Mouse (Mus musculus) kidney, postnatal 14 days (tissue): ENCODE measurements around the gene Hist1h2bf.
"Not testable (repeated sequence)": the region's sequence is repeated elsewhere in the genome, so short reads cannot be mapped to it uniquely, and the experiment has no call there.

Experiments
- DNase-seq: peaks from one replicate; pipeline ENCODE4 v3.0.0; 2022; ENCODE audit warnings: mixed read lengths

Gene Hist1h2bf

DNA sequence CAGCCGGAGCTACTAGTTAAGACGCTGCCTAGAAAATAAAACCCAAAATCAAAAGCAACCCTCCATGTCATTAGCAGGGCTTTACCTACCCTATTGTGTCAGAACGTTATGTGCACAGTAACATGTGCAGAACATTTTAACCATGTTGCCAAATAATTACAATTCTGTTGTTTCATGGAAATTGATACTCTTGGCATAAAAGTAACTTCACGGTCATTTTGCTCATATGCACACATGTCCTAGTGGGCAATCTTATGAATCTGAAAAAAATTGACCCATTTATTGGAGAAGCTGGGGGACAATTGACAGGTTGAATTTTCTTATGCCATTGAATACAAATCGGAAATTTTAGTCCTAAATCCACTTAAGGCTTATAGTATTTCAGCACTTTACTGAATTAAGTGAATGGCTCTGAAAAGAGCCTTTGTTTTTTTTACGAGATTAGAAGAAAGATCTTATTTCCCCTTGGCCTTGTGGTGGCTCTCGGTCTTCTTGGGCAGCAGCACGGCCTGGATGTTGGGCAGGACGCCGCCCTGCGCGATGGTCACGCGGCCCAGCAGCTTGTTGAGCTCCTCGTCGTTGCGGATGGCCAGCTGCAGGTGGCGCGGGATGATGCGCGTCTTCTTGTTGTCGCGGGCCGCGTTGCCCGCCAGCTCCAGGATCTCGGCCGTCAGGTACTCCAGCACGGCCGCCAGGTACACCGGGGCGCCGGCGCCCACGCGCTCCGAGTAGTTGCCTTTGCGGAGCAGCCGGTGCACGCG, 3.6 kb downstream of the Hist1h2bf start:
- DNase-seq, result not testable (repeated sequence)

DNA sequence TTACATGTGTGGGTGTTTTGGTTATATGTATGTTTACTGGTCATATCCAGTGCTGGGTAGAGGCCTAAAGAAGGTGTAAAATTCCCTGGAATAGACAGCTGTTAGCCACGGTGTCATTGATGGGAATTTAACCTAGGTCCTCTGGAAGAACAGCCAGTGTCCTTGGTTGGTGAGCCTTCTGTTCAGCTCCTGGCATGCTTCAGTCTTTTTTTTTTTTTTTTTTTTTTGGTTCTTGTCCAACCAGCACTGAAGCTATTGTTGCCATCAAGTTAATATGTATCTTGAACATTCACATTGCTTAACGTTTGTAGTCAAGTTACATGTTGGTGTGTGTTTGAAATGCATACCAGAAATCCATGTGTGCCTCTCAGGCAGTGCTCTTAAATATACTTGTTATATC, 9.5 kb downstream of the Hist1h2bf start:
- DNase-seq, result no peak

DNA sequence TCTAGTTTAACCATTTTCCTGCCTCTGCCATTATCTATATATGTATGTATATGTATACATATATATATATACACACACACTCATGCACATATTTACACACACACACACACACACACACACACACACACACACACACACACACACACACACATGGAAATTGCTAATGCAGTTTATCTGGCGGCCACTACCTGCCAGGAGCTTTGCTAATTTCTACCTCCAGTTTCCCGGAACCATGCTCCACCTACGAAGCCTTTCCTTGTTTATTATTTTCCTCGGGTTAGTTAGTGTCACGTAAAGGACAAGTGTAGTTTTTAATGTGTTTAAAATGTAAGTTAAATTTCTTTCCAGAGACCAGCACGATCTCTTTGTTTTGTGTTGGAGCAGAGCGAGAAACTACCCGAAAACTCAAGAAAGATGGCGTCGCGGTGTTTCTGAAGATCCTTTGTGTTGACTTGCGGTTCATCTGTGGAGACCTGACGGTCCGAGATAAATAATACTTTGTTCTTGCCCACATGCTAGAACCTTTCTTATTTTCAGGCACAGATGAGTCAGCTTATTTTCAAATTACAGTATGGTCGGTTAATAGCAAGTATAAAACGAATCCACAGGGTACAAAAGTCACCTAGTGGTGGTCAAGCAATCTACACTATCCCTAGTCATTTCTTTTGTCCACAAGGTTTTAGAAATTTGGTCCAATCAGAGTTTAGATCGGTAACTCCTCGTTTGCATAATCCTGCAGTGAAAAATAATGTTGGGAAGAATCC, 11.1 kb downstream of the Hist1h2bf start:
- peak; percentile 58 for DNase-seq

DNA sequence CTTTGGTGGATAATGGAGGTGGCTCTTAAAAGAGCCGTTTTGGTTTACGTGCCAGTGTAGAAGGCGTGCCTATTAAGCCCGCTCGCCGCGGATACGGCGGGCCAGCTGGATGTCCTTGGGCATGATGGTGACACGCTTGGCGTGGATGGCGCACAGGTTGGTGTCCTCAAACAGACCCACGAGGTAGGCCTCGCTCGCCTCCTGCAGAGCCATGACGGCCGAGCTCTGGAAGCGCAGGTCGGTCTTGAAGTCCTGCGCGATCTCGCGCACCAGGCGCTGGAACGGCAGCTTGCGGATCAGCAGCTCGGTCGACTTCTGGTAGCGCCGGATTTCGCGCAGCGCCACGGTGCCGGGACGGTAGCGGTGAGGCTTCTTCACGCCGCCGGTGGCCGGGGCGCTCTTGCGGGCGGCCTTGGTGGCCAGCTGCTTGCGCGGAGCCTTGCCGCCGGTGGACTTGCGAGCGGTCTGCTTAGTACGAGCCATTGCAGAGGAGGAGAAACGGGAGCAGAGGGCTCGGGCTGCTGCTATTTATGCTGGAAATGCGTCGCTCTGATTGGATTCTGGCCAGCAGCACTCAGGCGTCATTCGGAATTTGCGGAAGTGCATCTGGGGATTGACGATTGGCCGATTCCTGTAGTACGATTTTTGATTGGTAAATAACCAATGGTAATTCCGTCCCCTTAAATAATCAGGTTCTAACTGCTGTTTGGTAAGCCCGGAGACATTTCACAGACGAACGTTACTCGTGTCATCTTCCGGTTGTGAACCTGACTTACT, 11.9 kb downstream of the Hist1h2bf start, which contains the start of gene Hist1h3e:
TSS of gene Hist1h3e (minus strand) at position 487 of the 777 bp plus-strand sequence.
- peak; percentile 95 for DNase-seq

DNA sequence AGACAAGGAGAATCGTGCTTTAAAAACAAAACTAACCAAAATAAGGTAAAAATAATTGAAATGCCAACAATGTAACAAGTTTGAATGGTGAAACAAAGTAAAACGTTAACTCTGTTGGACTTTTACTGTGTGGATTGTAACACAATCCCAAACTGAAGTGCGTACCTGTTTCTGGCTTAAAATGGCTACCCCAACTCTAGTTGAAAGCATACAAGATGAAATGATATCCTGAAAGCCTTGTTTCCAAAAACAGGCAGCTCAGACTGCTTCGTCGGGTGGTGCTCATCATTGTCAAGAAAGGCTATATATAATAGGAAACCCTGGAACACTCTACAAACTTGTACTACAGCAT, 12.5 kb downstream of the Hist1h2bf start:
- not testable (repeated sequence) for DNase-seq

DNA sequence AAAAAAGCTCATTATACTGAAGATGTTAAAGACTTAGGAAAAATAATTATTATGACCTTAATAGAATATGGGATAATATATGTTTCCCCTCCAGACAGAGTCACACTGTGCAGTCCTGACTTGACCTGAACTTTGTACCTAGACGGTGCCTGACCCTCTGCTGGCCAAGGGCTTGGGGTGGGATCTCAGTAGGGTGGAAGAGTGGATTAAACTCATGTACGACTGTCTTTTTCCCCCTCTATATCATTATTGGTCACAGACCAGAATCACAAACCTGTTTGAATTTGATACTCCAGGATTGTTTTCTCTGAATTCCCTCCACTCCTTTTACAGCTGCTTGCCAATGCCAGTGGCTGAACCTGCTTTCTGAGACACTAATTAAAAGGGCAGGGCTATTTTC, 13.3 kb downstream of the Hist1h2bf start:
- not testable (repeated sequence) for DNase-seq

DNA sequence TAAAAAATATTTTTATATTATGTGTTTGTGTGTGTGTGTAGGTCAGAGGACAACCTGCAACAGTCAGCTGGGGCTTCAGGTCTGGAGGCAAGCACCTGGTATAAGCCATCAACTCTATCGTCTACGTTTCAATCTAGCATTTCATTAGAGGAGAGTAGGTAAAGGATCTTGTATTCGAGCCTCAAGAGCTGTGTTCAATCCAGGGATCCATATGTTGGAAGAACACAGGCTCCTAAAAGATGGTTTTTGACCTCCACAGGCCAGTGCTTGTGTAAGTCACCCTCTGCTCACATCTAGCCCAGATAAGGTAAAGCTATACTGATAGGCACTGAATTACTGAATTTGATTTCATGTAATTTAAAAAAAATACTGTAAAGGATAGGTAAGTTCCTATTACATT, 17.1 kb downstream of the Hist1h2bf start:
- DNase-seq, result no peak

DNA sequence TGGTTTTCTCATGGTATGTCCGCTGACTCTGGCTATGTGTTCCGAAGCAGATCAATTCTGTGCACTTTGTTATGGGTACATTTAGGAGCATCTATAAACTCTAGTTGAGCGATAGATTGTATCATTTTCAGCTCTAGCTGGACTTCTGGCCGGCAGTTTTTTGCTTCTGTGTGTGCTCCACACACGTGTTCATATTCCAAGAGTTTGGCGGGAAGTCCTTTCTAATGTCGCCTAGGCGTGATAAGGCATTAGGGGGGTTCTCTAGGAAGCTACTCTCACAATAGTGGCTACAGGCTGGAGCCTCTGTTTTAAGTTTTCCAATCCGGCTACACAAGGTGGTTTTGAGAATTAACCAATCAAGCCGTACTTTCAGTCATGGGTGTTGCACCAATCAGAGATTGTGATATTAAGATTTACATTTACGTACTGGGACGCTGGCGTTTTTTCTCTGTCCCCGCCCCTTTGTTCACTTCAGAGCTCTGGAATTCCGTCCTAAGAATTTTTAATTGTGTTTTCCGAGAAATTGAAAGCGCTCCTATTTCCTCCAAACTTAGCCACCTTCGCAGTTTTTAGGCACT, 18.1 kb downstream of the Hist1h2bf start:
- peak; percentile 89 for DNase-seq

DNA sequence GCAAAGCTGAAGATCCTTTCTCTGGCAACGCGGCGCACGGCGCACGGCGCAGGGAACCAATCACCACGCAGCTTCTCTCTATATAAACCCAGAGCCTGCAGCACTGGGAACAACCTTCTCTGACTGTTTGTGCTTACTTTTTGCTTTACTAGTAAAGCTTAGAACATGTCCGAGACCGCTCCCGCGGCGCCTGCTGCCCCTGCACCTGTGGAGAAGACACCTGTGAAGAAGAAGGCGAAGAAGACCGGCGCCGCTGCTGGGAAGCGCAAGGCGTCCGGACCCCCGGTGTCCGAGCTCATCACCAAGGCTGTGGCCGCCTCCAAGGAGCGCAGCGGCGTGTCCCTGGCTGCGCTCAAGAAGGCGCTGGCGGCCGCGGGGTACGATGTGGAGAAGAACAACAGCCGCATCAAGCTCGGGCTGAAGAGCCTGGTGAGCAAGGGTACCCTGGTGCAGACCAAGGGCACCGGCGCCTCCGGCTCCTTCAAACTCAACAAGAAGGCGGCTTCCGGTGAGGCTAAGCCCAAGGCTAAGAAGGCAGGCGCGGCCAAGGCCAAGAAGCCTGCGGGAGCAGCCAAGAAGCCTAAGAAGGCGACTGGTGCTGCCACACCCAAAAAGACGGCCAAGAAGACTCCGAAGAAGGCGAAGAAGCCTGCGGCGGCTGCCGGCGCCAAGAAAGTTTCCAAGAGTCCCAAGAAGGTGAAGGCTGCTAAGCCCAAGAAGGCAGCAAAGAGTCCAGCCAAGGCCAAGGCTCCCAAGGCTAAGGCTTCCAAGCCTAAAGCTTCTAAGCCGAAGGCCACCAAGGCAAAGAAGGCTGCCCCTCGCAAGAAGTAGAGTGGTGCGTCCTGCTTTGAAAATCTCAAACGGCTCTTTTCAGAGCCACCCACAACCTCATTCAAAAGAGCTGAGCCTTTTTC, 18.8 kb downstream of the Hist1h2bf start:
- DNase-seq, result peak; percentile 82

DNA sequence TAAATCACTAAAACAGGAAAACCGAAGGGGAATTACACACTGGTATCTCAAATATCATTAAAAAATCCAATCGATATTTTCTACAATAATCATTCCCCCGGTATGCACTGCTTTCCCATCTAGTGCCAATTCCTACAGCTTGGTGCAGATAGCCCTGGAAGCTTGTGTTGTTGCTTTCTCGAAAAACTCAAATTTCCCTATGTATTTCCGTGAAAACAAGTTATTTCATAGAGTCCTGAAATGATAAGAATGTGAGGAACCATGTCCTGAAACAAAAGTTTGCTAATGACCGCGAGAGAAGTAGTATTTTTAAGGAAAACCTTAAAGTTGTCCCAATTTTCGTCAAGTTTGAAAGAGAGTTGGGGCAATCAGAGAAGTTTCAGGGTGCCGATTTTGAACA, 19.6 kb downstream of the Hist1h2bf start:
- no peak for DNase-seq

DNA sequence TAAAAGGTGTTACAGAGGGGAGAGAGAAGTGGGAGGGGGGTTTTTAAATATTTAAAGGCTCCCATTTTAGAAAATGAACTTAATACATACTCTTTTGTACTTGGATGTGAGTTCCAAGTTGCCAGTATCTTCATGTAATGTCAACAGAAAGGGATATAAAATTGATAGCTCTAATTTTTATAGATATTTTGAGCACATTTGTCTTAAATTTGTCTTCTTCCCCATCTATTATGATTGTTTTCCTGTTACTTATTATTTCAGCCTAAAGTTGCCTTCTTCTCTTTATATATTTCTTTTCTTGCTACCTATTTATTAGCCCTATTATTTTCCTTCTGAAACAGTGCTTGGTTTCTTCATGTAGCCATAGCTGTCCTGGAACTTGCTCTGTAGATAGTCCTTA, 21.0 kb downstream of the Hist1h2bf start, which contains the start of gene Hist1h1d:
TSS of gene Hist1h1d (plus strand) at position 301 of the 400 bp plus-strand sequence.
- DNase-seq, result no peak

DNA sequence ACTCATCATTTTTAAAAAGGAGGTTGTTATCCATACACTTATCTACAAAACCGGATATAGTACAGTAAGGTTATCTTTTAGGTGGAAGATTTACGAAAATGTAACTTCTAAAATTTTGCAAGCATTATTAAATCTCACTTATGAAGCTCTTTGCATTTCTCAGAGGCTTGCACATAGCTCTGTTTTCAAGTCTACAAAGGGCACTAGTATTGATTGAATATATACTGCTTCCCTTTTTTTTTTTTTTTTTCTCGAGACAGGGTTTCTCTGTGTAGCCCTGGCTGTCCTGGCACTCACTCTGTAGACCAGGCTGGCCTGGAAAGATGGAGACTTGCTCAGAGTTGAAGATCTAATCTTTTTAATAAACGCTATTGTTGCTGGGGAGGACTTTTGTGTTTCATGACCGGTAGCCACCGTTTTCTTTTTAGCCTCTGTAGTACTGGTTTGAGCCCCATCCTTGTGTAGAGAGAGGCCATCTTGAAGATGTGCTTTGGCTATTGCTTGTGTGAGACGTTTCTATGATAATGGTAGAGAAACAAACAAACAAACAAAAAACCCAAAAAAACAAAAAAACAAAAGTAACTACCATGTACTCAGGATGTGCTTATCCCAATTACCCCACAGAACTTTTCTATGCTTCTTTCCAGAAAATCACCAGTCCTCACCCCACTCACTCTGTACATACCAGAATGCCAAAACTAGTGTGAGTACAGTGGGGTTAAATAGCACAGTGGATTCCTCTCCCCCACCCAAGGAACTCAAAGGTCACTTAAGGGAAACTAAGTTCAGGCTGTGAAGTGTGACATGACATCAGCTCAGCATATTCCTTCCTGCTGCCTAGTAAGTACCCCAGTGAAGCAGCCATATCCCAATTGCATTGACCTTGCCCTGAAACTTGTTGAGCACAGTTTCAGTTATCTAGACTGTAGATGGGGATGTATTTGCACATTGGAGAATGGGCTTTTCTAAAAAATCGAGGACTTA, 21.8 kb downstream of the Hist1h2bf start:
- DNase-seq, result no peak

DNA sequence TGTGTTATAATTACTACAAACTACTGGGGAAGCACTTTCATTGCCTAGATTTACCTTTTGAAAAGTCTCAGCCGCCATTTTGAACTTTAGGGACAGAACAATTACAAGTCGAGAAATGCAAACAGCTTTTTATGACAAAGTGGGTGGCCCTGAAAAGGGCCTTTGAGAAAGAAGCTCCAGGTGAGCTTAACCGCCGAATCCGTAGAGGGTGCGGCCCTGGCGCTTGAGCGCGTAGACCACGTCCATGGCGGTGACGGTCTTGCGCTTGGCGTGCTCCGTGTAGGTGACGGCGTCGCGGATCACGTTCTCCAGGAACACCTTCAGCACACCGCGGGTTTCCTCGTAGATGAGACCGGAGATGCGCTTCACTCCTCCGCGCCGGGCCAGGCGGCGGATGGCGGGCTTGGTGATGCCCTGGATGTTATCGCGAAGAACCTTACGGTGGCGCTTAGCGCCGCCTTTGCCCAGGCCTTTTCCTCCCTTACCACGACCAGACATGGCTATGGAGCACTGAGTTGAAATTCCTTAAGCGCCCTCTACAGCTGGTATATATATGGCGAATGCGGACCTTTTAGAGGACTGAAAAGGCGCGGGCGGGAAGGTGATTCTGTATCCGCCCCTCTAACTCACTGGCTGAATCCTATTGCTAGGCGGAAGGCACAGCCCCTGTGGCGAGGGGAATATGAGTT, 22.7 kb downstream of the Hist1h2bf start, which contains the start of gene Hist1h4f:
TSS of gene Hist1h4f (minus strand) at position 503 of the 689 bp plus-strand sequence.
- DNase-seq, result peak; percentile 91

DNA sequence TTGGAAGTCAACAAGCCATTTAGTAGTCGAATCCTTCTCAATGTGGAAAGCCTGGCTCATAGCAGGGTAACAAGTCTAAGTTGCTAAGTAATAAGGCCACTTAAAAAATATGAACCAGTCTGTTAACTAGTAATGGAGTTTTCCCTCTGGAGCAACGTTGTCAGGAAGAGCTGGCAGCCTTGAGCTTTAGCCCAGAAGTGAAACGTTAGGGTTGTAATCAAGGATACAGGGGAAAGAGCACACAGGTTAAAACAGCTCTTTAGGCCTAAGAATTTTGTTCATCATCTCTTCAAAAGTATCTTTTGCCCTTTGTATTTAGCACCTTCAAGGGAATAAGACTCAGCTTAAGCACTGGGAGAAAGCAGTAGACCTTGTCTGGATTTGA, 23.2 kb downstream of the Hist1h2bf start:
- no peak for DNase-seq

DNA sequence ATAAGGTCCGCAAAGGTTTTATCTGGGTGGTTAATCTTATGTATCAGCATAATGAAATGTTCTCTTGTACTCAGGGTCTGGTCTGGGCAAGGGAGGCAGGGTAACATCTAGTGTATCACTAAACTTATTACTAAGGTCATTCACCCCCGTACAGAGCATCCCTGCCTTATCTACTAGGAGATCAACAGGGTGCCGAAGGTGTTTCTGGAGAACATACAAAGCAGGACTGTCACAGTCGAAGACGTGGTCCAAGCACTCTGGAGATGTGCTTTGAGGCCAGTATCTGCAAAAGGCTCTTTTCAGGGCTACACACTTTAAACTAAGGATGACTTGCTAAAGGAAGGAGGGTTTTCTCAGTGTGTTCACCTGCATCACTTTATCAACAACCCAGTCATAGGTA, 27.3 kb downstream of the Hist1h2bf start:
- no peak for DNase-seq

DNA sequence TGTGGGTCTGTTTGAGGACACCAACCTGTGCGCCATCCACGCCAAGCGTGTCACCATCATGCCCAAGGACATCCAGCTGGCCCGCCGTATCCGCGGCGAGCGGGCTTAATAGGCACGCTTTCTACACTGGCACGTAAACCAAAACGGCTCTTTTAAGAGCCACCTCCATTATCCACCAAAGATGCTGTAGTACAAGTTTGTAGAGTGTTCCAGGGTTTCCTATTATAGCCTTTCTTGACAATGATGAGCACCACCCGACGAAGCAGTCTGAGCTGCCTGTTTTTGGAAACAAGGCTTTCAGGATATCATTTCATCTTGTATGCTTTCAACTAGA, 29.2 kb downstream of the Hist1h2bf start:
- DNase-seq, result not testable (repeated sequence)

DNA sequence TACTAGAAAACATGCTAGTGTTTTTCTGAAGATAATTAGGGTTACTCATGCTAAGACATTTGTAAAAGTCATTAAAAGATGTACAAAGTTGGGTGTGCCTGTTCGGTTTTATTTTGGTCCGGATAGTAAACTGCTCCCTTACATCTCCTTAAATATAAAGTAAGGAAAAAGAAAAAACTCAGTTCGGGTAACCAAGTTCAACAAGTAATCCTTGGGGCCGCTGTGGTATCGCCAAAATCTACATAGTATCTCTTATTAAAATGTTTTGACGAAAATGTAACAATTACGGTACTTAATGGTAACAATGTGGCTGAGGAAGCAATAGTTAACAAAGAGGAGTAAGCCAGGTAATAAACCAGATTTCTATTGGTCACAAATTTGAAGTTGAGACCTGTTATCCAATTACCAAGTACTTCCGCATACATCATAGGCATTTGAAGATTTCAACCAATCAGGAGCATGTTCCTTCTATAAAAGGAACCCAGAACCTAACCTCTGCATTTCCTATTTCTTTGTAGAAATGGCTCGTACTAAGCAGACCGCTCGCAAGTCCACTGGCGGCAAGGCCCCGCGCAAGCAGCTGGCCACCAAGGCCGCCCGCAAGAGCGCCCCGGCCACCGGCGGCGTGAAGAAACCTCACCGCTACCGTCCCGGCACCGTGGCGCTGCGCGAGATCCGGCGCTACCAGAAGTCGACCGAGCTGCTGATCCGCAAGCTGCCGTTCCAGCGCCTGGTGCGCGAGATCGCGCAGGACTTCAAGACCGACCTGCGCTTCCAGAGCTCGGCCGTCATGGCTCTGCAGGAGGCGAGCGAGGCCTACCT, 29.8 kb downstream of the Hist1h2bf start, which contains the start of gene Hist1h3f:
TSS of gene Hist1h3f (plus strand) at position 88 of the 822 bp plus-strand sequence.
- DNase-seq, result peak; percentile 88

DNA sequence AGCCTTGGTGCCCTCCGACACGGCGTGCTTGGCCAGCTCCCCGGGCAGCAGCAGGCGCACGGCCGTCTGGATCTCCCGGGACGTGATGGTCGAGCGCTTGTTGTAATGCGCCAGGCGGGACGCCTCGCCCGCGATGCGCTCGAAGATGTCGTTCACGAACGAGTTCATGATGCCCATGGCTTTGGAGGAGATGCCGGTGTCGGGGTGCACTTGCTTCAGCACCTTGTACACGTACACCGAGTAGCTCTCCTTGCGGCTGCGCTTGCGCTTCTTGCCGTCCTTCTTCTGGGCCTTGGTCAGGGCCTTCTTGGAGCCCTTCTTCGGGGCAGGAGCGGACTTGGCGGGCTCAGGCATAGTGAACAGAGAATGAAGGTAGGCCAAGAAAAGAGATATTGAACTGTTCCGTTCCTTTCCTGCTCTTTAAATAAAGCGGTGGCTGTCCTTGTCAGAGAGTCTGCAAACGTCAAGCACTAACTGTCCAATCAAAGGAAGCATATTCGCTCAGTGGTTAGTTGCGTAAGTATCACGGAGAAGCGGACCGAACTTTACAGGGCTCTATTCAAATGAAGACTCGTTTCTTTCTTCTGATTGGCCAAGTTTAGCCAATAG, 30.9 kb downstream of the Hist1h2bf start, which contains the start of gene Hist1h2bh:
TSS of gene Hist1h2bh (minus strand) at position 394 of the 609 bp plus-strand sequence.
- DNase-seq, result peak; percentile 89
